Mouse (Mus musculus) stomach, postnatal 0 days (tissue): ENCODE data around the gene Asgr1.

Source experiments
- CTCF ChIP-seq: IDR thresholded peaks from 2 replicates; pipeline ENCODE4 v1.5.1; 2016; ENCODE audit warnings: antibody characterized with exemption, low read depth, mild to moderate bottlenecking, moderate library complexity
- EP300 ChIP-seq: optimal IDR thresholded peaks from 2 replicates; pipeline ENCODE3; 2016; ENCODE audit warnings: antibody characterized with exemption

DNA sequence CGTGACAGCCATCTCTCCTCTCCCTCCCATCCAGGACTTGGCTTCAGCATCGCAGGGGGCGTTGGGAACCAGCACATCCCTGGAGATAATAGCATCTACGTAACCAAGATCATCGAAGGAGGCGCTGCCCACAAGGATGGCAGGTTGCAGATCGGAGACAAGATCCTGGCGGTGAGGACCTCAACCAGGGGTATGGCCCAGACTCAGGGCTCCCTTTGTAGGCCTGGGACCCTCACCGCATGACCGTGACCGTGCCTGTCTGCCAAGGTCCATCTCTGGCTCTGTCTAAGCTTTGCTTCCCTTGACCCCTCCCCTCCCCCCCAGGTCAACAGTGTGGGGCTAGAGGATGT, 22.6 kb upstream of the Asgr1 start:
- TF ChIP-seq CTCF: no peak
- no peak for TF ChIP-seq EP300
